Mouse (Mus musculus) cortical plate, adult 2 months (tissue): Measurements from ENCODE around the gene Zfp507. TPM values are rescaled to one million over a fixed set of nuclear protein-coding genes. Genes with fewer than 3 reads are reported as not detected.

ENCODE experiments used
- H3K27ac ChIP-seq: fragments of 200-500 bp; 2 replicates; pipeline ENCODE4 v1.5.1; 2012; ENCODE audit warnings: low read length, control low read depth, inconsistent platforms; ENCODE audit not compliant: insufficient read depth
- H3K4me1 ChIP-seq: fragments of 200-500 bp; 2 replicates; pipeline ENCODE4 v1.6.1; 2011; ENCODE audit warnings: low read length; ENCODE audit not compliant: control insufficient read depth, insufficient read depth
- H3K4me3 ChIP-seq: fragments of 200-500 bp; 2 replicates; pipeline ENCODE4 v1.5.1; 2011; ENCODE audit warnings: mild to moderate bottlenecking, low read length, control low read depth; ENCODE audit not compliant: insufficient read depth
- CTCF ChIP-seq: fragments of 200-500 bp; IDR thresholded peaks from 2 replicates; pipeline ENCODE4 v1.5.1; 2011; ENCODE audit warnings: mild to moderate bottlenecking, control low read depth, low read length; ENCODE audit not compliant: insufficient read depth; ENCODE audit errors: extremely low read depth
- POLR2A ChIP-seq: fragments of 200-500 bp; IDR thresholded peaks from 2 replicates; pipeline ENCODE4 v1.6.1; 2011; ENCODE audit warnings: mild to moderate bottlenecking, low read length, control low read depth; ENCODE audit not compliant: insufficient read depth; ENCODE audit errors: extremely low read depth
- polyA plus RNA-seq: library from polyadenylated mRNA; depleted of rRNA; stranded (reverse); fragments of >200 nt; gene quantifications from 2 replicates; pipeline ENCODE4 v1.2.3, GENCODE M21; 2012

Zfp507 gene
- polyA plus RNA-seq, 1 experiment: 11.3 TPM

GRCm38 (mm10) chr7:35756510-35757440 lies 46.0 kb downstream of the Zfp507 start:
- peak; percentile 49 for TF ChIP-seq CTCF
- no peak for TF ChIP-seq POLR2A
- Histone ChIP-seq H3K27ac (no peak overlapping the region), H3K4me3 (no peak overlapping the region), H3K4me1 (no peaks in the 10 kb centered on the region)

- peak overlapping the region; percentile 70 for H3K4me3 ChIP-seq
- 0 out of 2 replicates have a peak overlapping the region, but pooled peaks have one; percentile 8 for H3K27ac ChIP-seq
- TF ChIP-seq POLR2A: no peak
- no peak for TF ChIP-seq CTCF
- H3K4me1 ChIP-seq: no peaks in the 10 kb centered on the region
Observed at GRCm38 (mm10) chr7:35754886-35755168, 48.0 kb downstream of the Zfp507 start.

GRCm38 (mm10) chr7:35754033-35754885 lies 48.5 kb downstream of the Zfp507 start, which contains the start of gene Dpy19l3:
Dpy19l3 (minus strand) TSS chr7:35754454.
- H3K4me3 ChIP-seq: peak within 1 kb of the TSS; percentile 70
- H3K27ac ChIP-seq: peak within 1 kb of the TSS; percentile 32; the same call in 1 of the 2 replicates
- TF ChIP-seq POLR2A (peak; percentile 54; the same call in 1 of the 2 replicates), CTCF (no peak)
- no peaks in the 10 kb centered on the region for H3K4me1 ChIP-seq

GRCm38 (mm10) chr7:35753319-35754032 lies 49.3 kb downstream of the Zfp507 start:
- no peak overlapping the region for H3K27ac ChIP-seq
- peak overlapping the region; percentile 70 for H3K4me3 ChIP-seq
- TF ChIP-seq CTCF (no peak), POLR2A (no peak)

GRCm38 (mm10) chr7:35750873-35751272 lies 51.9 kb downstream of the Zfp507 start:
- H3K4me3 ChIP-seq: no peak overlapping the region
- no peak for TF ChIP-seq POLR2A
- no peak for TF ChIP-seq CTCF
- H3K4me1 ChIP-seq: 0 out of 2 replicates have a peak, but pooled peaks cover under 1% of the 10 kb centered on the region
- no peak overlapping the region for H3K27ac ChIP-seq

More at GRCm38 (mm10) chr7:35753319-35754032, 49.3 kb downstream of the Zfp507 start:
- H3K4me1 ChIP-seq: no peaks in the 10 kb centered on the region

- H3K27ac ChIP-seq: no peak overlapping the region
- peaks cover 3% of the 10 kb centered on the region; the same call in 1 of the 2 replicates for H3K4me1 ChIP-seq
- TF ChIP-seq POLR2A: no peak
- TF ChIP-seq CTCF: no peak
Observed at GRCm38 (mm10) chr7:35747397-35747964, 55.3 kb downstream of the Zfp507 start.

GRCm38 (mm10) chr7:35746686-35747396 lies 56.0 kb downstream of the Zfp507 start:
- no peak for TF ChIP-seq POLR2A
- TF ChIP-seq CTCF: no peak
- H3K4me1 ChIP-seq: peaks cover 4% of the 10 kb centered on the region; the same call in 1 of the 2 replicates

More at GRCm38 (mm10) chr7:35747397-35747964, 55.3 kb downstream of the Zfp507 start:
- H3K4me3 ChIP-seq: no peak overlapping the region

GRCm38 (mm10) chr7:35745281-35745702 lies 57.5 kb downstream of the Zfp507 start:
- TF ChIP-seq CTCF: no peak
- no peak for TF ChIP-seq POLR2A
- H3K4me3 ChIP-seq: no peak overlapping the region
- H3K27ac ChIP-seq: no peak overlapping the region
- peaks cover 8% of the 10 kb centered on the region; the same call in 1 of the 2 replicates for H3K4me1 ChIP-seq

More at GRCm38 (mm10) chr7:35746686-35747396, 56.0 kb downstream of the Zfp507 start:
- Histone ChIP-seq H3K27ac (no peak overlapping the region), H3K4me3 (no peak overlapping the region)
